Mouse (Mus musculus): ENCODE data around the gene Fgd5.

Gene Fgd5

GRCm38 (mm10) chr6:92084932-92085331 is 106.3 kb downstream of the Fgd5 start:
- TF ChIP-seq GATA4 (IDR thresholded peaks at IDR 0.05; ENCODE audit: insufficient replicate concordance, low read length), result no peak

- no peak for TF ChIP-seq GATA4 (IDR thresholded peaks at IDR 0.05; ENCODE audit: insufficient replicate concordance, low read length)
Measured at GRCm38 (mm10) chr6:92089982-92090381, 111.3 kb downstream of the Fgd5 start.

- no peak for TF ChIP-seq GATA4 (IDR thresholded peaks at IDR 0.05; ENCODE audit: insufficient replicate concordance, low read length)
Measured at GRCm38 (mm10) chr6:92090497-92090896, 111.8 kb downstream of the Fgd5 start.

- TF ChIP-seq GATA4 (IDR thresholded peaks at IDR 0.05; ENCODE audit: insufficient replicate concordance, low read length), result no peak
Measured at GRCm38 (mm10) chr6:92091130-92091591, 112.5 kb downstream of the Fgd5 start, which contains the start of gene Nr2c2. Gene Nr2c2 (plus strand): TSS chr6:92091390.

- TF ChIP-seq GATA4 (IDR thresholded peaks at IDR 0.05; ENCODE audit: insufficient replicate concordance, low read length), result no peak; the same call in 1 of the 2 replicates
Measured at GRCm38 (mm10) chr6:92091767-92092489, 113.2 kb downstream of the Fgd5 start.

- no peak for TF ChIP-seq GATA4 (IDR thresholded peaks at IDR 0.05; ENCODE audit: insufficient replicate concordance, low read length)
Measured at GRCm38 (mm10) chr6:92092737-92093136, 114.1 kb downstream of the Fgd5 start.

GRCm38 (mm10) chr6:92093869-92094268 is 115.2 kb downstream of the Fgd5 start:
- TF ChIP-seq GATA4 (IDR thresholded peaks at IDR 0.05; ENCODE audit: insufficient replicate concordance, low read length), result no peak

- TF ChIP-seq GATA4 (IDR thresholded peaks at IDR 0.05; ENCODE audit: insufficient replicate concordance, low read length), result no peak
Measured at GRCm38 (mm10) chr6:92100679-92101360, 122.1 kb downstream of the Fgd5 start.

- TF ChIP-seq GATA4 (IDR thresholded peaks at IDR 0.05; ENCODE audit: insufficient replicate concordance, low read length), result no peak
Measured at GRCm38 (mm10) chr6:92124547-92124946, 145.9 kb downstream of the Fgd5 start.
